Mouse (Mus musculus): ENCODE measurements around the gene Stbd1.

The Stbd1 gene

GRCm38 (mm10) chr5:92635891-92636290, 33.0 kb downstream of the Stbd1 start:
- CTCF ChIA-PET = no interaction called here

GRCm38 (mm10) chr5:92640861-92641260, 38.0 kb downstream of the Stbd1 start:
- CTCF ChIA-PET = no interaction called here
